Mouse (Mus musculus) intestine, postnatal 0 days (tissue): Measurements from ENCODE around the gene Nabp2. TPM values are rescaled to one million over a fixed set of nuclear protein-coding genes. Genes with fewer than 3 reads are reported as not detected.

ENCODE experiments used
- ATAC-seq: fragments of 200-750 bp; cut with Nextera tagmentation; 2 replicates; pipeline ENCODE4 v1.8.0; 2017; ENCODE audit warnings: mild to moderate bottlenecking, moderate TSS enrichment, moderate library complexity
- H3K27ac ChIP-seq: fragments of 300-500 bp; sonication (generic); 2 replicates; pipeline ENCODE4 v1.5.1; 2014; ENCODE audit warnings: mild to moderate bottlenecking, low read depth, low read length, moderate library complexity
- H3K27me3 ChIP-seq: fragments of 300-500 bp; sonication (generic); replicated peaks from 2 replicates; pipeline ENCODE4 v1.6.1; 2014; ENCODE audit warnings: low read length, mixed read lengths; ENCODE audit not compliant: control insufficient read depth, insufficient read depth
- H3K36me3 ChIP-seq: fragments of 300-500 bp; sonication (generic); 2 replicates; pipeline ENCODE4 v1.6.1; 2014; ENCODE audit warnings: mild to moderate bottlenecking, moderate library complexity; ENCODE audit not compliant: control insufficient read depth, insufficient read depth
- H3K4me1 ChIP-seq: fragments of 300-500 bp; sonication (generic); replicated peaks from 2 replicates; pipeline ENCODE4 v1.6.1; 2014; ENCODE audit warnings: antibody characterized with exemption, low read length, mixed read lengths; ENCODE audit not compliant: control insufficient read depth, insufficient read depth
- H3K4me2 ChIP-seq: fragments of 300-500 bp; sonication (generic); replicated peaks from 2 replicates; pipeline ENCODE4 v1.6.1; 2014; ENCODE audit warnings: low read depth, mild to moderate bottlenecking, moderate library complexity
- H3K4me3 ChIP-seq: fragments of 300-500 bp; sonication (generic); 2 replicates; pipeline ENCODE4 v1.5.1; 2014; ENCODE audit warnings: low read depth, low read length
- H3K9ac ChIP-seq: fragments of 300-500 bp; sonication (generic); 2 replicates; pipeline ENCODE4 v1.6.1; 2014; ENCODE audit warnings: mild to moderate bottlenecking, low read depth, low read length
- H3K9me3 ChIP-seq: fragments of 300-500 bp; sonication (generic); 2 replicates; pipeline ENCODE4 v1.6.1; 2016; ENCODE audit warnings: mixed run types; ENCODE audit not compliant: control insufficient read depth
- CTCF ChIP-seq: sonication (generic); IDR thresholded peaks from 2 replicates; pipeline ENCODE4 v1.5.1; 2016; ENCODE audit warnings: low read depth, mild to moderate bottlenecking, control low read depth, antibody characterized with exemption, moderate library complexity
- WGBS: fragments of 180-500 bp; shearing (Covaris S2); extraction: QIAGEN DNeasy Blood & Tissue Kit; methylation state at CpG from one replicate; pipeline ENCODE4 v1.1.7; 2014; 5-methylcytosine and 5-hydroxymethylcytosine counted together
- polyA plus RNA-seq: library from polyadenylated mRNA; unstranded; fragments of >200 nt; fragmentation: Nextera tagmentation; extraction: Ambion mirVana; gene quantifications from 2 replicates; pipeline ENCODE4 v1.2.1, GENCODE M21; 2015

Gene Nabp2
- polyA plus RNA-seq, 1 experiment from 2014 or later, result 82.5 TPM

DNA sequence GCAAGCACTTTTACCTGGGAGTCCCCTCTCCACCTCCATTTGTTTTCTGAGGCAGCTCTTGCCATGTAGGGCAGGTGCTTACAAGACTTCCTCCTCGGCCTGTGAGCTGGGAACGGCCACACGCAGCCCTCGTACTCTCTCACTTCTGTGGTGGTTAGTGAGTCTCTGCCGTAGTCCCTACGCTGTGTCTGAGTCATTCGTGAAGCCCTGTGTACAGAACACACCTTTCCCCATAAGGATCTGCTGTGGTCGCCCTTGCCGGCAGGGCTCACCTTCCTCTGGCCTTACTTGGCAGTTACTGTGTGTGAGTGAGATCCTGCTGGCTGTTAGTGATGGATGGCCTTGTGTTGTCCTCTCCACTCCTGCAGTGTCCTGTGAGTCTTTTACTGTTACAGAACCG, 23.4 kb upstream of the Nabp2 start:
- no peaks in the 10 kb centered on the region for H3K9me3 ChIP-seq
- ATAC-seq, result no peak
- H3K4me1 ChIP-seq, result no peaks in the 10 kb centered on the region
- no peaks in the 10 kb centered on the region for H3K27me3 ChIP-seq
- 74% methylated on average over 10 of the region's 10 CpGs for WGBS
- peak overlapping the region; percentile 46 for H3K27ac ChIP-seq
- H3K4me3 ChIP-seq, result no peak overlapping the region
- H3K36me3 ChIP-seq, result peaks cover 77% of the 10 kb centered on the region
- no peak overlapping the region for H3K4me2 ChIP-seq
- H3K9ac ChIP-seq, result no peak overlapping the region
- no peak for TF ChIP-seq CTCF

DNA sequence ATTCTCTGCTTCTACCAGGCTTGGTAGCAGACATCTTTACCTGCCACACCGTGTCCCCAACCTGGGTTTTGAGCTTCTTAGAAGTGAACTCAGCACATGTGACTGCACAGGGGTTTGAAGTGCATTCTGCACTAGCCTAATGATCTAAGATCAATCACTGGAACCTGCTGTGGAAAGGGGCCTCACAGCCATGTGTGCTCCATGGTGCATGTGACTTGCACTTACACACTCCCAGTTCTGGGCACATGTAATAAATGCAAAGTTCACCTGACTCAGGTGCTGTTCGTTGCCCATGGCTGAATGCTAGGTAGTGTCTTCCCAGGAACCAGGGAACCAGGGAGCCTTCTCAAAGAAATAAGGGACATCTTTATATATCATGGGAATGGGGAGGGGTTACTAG, 22.1 kb upstream of the Nabp2 start:
- 0 out of 2 replicates have a peak overlapping the region, but pooled peaks have one; percentile 9 for H3K27ac ChIP-seq
- peak; percentile 93 for ATAC-seq
- no peaks in the 10 kb centered on the region for H3K4me1 ChIP-seq
- H3K9me3 ChIP-seq, result no peaks in the 10 kb centered on the region
- no peaks in the 10 kb centered on the region for H3K27me3 ChIP-seq
- no peak overlapping the region for H3K9ac ChIP-seq
- H3K4me3 ChIP-seq, result no peak overlapping the region
- WGBS, result 44% methylated on average over 2 of the region's 2 CpGs
- TF ChIP-seq CTCF, result no peak
- no peak overlapping the region for H3K4me2 ChIP-seq
- H3K36me3 ChIP-seq, result peaks cover 81% of the 10 kb centered on the region

DNA sequence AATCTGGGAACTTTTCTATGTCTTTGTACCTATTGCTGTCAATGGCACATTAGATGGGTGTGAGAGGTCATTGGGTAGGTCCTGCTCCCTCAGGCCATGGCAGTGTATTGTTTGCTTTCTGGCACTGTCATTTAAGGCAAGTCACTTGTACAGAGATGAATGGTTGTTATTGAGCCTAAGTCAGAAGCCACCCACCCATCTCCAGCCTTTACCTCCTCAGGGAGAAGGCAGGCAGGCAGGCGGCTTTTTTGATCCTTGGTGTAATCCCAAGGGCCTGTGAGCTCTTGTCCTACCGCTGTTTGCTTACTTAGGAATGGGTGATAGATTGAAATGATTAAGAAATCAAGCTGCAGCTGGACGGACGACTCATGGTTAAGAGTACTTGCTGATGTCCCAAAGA, 18.2 kb upstream of the Nabp2 start:
- peaks cover 59% of the 10 kb centered on the region for H3K36me3 ChIP-seq
- no peak for ATAC-seq

DNA sequence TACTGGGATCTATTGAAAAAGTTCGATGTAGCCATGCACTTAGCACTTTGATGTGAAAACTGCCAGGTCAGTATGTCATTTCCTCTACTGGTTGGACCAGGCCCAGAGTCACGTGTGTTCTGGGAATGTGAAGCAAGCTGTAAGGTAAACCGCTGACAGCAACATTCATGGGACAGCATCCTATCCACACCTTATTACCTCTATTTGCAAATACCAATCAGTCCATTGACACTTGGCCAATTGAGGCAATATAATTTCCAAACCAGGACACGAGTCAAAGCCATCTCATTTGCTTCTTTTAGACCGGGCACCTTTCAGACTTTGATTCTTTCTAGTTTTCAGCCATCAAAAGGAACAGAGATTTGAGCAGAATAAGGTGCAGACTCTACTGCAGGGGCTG, 17.8 kb upstream of the Nabp2 start:
- no peak for ATAC-seq
- H3K27ac ChIP-seq, result no peak overlapping the region
- H3K4me3 ChIP-seq, result no peak overlapping the region
- H3K27me3 ChIP-seq, result no peaks in the 10 kb centered on the region
- H3K9me3 ChIP-seq, result no peaks in the 10 kb centered on the region
- 76% methylated on average over 5 of the region's 5 CpGs for WGBS
- peaks cover 56% of the 10 kb centered on the region for H3K36me3 ChIP-seq
- no peak overlapping the region for H3K4me2 ChIP-seq
- no peaks in the 10 kb centered on the region for H3K4me1 ChIP-seq
- no peak for TF ChIP-seq CTCF
- H3K9ac ChIP-seq, result no peak overlapping the region

More for the DNA sequence above, 18.2 kb upstream of the Nabp2 start:
- Histone ChIP-seq H3K27ac (no peak overlapping the region), H3K9me3 (no peaks in the 10 kb centered on the region), H3K4me3 (no peak overlapping the region), H3K27me3 (no peaks in the 10 kb centered on the region), H3K9ac (no peak overlapping the region), H3K4me2 (no peak overlapping the region), H3K4me1 (no peaks in the 10 kb centered on the region)
- no peak for TF ChIP-seq CTCF
- WGBS, result 73% methylated on average over 4 of the region's 4 CpGs

DNA sequence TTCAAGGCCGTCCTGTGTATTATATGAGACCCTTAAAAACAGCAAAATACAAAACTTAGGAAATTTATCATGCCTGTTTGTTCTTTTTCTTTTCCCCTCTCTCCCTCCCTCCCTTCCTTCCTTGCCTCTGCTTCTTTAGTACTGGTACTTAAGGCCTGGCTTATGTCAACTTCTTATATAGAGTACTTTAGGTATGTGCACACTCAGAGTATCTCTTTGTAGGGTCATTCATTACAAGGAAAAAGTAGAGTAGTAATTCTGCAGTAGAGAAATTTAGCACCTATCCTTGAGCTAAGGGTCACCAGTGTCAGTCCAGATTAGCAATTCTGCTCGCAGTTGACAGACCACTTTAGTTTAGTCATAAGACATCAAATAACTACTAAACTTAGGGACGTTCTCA, 14.0 kb upstream of the Nabp2 start:
- peaks cover 59% of the 10 kb centered on the region for H3K36me3 ChIP-seq
- no peak for ATAC-seq
- WGBS, result 82% methylated on average over 3 of the region's 3 CpGs
- no peak overlapping the region for H3K4me3 ChIP-seq
- H3K4me2 ChIP-seq, result no peak overlapping the region
- no peak overlapping the region for H3K9ac ChIP-seq
- no peak for TF ChIP-seq CTCF
- H3K27ac ChIP-seq, result no peak overlapping the region
- H3K4me1 ChIP-seq, result no peaks in the 10 kb centered on the region
- H3K27me3 ChIP-seq, result no peaks in the 10 kb centered on the region
- no peaks in the 10 kb centered on the region for H3K9me3 ChIP-seq

DNA sequence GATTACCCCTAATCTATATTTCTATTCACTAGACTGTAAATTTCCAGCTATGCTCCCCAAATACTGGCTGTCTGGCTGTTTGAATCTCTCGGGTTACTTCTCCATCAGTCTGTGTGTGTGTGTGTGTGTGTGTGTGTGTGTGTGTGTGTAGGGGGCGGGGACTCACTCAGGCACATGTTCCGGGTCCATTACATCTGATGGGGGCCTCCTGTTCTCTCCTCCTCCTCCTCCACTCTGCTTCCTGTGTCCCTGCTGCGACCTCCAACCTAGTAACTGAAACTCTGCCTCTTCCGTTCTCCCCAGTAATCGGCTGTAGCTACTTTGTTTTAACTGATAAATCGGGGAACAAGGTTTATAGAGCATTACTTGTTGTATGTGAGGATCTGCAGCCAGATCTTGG, 13.3 kb upstream of the Nabp2 start:
- H3K27me3 ChIP-seq, result no peaks in the 10 kb centered on the region
- no peak overlapping the region for H3K9ac ChIP-seq
- no peaks in the 10 kb centered on the region for H3K9me3 ChIP-seq
- TF ChIP-seq CTCF, result no peak
- no peaks in the 10 kb centered on the region for H3K4me1 ChIP-seq
- no peak overlapping the region for H3K4me2 ChIP-seq
- no peak overlapping the region for H3K4me3 ChIP-seq
- no peak for ATAC-seq
- H3K36me3 ChIP-seq, result peaks cover 60% of the 10 kb centered on the region
- H3K27ac ChIP-seq, result no peak overlapping the region
- WGBS, result 37% methylated on average over 7 of the region's 7 CpGs

DNA sequence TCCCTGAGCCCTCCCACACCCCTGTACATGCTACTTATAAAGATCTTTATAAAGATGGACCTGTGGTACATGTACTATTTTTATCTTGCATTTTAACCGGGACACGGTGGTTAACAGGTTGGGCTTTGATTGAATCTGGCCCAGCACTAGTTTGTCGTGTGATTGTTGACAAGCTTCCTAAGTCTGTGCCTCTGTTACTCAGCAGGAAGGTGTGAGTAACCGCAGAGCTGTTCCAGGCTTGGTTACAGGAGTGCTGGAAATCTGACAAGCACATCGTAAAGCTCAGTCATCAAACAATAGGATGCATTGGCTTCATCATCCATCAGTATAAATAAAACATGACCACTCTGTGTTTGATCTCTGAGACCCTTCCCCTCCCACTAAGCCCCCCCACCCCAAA, 11.1 kb upstream of the Nabp2 start:
- Histone ChIP-seq H3K9me3 (no peaks in the 10 kb centered on the region), H3K27me3 (no peaks in the 10 kb centered on the region), H3K4me3 (no peak overlapping the region), H3K36me3 (peaks cover 62% of the 10 kb centered on the region), H3K4me1 (no peaks in the 10 kb centered on the region), H3K4me2 (no peak overlapping the region), H3K9ac (no peak overlapping the region), H3K27ac (no peak overlapping the region)
- ATAC-seq, result no peak
- no peak for TF ChIP-seq CTCF
- 62% methylated on average over 5 of the region's 5 CpGs for WGBS
